Mouse (Mus musculus): ENCODE measurements at regions not wholly inside any gene's neighbourhood (a gene's known extent, or its start where the extent isn't known, plus 50 kb on each side); places are given as distances from the start of the nearest gene placed in this dataset.

DNA sequence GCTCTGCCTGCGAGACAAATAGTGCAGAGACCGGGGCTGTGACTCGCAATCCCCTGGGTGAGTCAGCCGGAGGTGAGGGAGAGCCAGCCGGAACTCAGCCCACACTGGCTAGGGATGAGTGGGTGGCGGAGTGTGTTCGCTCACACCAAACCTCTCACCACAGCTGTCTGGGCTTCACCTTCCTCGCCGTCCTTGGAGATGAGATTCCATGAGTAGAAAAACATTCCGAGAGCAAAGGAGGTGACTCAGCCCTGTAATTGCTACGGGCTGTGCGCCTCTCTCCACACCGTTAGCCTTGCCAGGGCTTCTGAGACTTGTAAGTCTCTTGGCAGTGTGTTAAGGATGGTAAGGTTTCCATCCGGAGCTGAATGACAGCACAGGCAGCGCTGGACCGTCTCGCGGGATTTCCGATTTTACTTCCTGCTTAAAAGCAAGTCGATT lies 60.7 kb upstream of the Ank start:
- no peak for DNase-seq (ENCODE audit: low read depth, low spot score)

DNA sequence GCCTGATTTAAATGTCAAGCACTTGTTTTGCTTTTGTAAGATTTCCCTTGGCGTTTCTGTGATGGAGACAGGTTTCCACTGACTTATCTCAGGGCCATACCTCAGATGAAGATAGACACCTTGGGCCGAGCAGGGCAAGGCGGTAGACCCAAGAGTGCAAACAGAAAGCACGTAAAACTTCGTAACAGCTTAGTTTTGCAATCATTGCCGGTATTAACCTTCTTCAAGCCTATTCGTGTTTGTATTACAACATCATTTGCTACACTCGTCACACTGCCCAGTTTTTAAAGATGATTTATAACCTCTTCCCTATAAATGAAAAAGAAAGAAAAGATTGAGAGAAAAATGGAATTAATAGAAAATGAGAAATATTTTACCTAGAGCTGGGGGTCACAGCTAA lies 56.6 kb upstream of the Ank start:
- DNase-seq (ENCODE audit: low read depth, low spot score): no peak

DNA sequence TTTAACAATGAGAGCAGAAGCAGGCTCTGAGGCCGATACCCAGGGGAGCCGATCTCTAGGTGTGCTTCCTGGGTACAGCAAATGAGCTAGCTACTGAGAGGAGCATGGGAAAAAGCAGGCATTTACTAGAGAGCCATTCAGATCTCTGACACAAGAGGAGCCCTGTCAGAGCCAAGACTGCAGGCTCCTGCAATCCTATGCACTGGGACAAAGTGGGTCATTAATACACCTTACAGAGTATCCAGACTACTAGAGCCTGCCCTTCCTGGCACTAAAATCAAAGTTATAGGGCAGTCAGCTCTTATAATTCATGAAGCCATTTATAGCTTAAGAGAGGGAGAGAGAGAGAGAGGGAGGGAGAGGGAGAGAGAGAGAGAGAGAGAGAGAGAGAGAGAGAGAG lies 54.2 kb upstream of the Ank start:
- no peak for DNase-seq (ENCODE audit: low read depth, low spot score)

DNA sequence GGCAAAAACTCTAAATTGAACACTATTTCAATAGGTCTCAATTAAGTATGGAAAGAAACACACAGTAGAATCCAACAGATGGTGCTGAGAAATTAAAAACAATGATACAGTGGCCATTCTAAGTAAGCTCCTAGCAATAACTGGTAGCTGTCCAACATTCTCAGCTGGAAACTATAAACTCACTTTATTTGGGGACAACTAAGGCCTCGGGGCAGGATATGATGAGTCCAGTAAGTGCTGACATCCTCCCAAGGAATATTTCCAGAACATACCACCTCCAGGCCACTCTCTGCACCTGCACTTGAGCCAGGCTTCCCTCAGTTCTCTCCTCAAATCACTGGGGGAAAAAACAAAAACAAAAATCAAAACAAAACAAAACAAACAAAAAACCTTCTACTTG lies 53.7 kb upstream of the Ank start:
- no peak for DNase-seq (ENCODE audit: low read depth, low spot score)

DNA sequence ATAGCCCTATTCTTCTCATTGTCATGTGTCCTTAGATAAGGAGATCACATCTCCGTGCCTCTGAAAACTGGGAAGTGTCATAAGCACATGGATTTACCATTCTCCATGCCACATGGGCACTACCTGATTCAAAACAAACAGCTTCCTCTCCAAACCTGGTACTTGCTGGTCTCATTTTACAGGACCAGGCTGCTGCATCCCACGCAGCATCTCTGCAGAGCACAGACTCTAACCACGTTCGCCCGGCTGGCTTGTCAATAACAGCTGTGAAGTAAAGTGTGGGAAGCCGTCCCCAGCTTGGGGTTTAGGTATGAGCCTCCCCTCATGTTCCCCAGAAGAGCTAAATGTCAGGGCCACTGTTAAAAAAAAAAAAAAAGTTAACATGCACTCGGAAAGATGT lies 53.0 kb upstream of the Ank start:
- no peak for DNase-seq (ENCODE audit: low read depth, low spot score)

DNA sequence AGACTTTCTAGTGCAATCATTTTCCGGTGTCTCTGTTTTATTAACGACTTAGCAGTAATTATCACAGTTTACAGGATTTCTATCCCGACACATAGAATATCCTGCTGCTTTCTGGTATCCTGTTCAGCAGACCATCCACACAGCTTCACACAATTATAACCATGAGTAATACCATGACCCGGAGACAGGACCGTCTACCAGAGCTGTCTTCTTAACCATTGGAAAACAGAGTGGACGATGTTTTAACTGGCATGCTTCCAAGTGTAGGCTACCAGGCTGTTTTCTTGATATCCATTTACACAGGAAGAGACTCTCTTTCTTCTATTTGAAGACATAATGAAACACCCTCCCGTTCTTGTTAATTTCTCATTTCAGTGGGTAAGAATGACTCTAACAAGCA lies 51.7 kb upstream of the Ank start:
- no peak for DNase-seq (ENCODE audit: low read depth, low spot score)

All from retina, postnatal 7 days (tissue).